Mouse (Mus musculus) ES-E14 (cell line): ENCODE results near the gene Trpm3. TPM values are rescaled to one million over a fixed set of nuclear protein-coding genes. Genes with fewer than 3 reads are reported as not detected.

Experiments used
- DNase-seq: peaks from one replicate; pipeline ENCODE4 v3.0.0-alpha.2; 2013; ENCODE audit warnings: low read depth, low spot score
- H3K27ac ChIP-seq: 2 replicates; pipeline ENCODE4 v1.5.1; 2012; ENCODE audit warnings: low read depth, mild to moderate bottlenecking, low read length, moderate library complexity, mixed read lengths; ENCODE audit not compliant: poor library complexity, insufficient read depth, severe bottlenecking
- H3K36me3 ChIP-seq: 2 replicates; pipeline ENCODE4 v1.6.1; 2012; ENCODE audit warnings: mild to moderate bottlenecking, low read length, moderate library complexity, mixed read lengths; ENCODE audit not compliant: control insufficient read depth, poor library complexity, insufficient read depth, severe bottlenecking
- H3K4me1 ChIP-seq, 2 experiments: fragments of 150-350 bp in 1 of 2; sonication (generic) in 1 of 2; 2 replicates each; pipeline ENCODE4 v1.6.1; 2012; ENCODE audit warnings: low read length in 2 of 2, mild to moderate bottlenecking in 1 of 2, mixed read lengths in 1 of 2; ENCODE audit not compliant: control insufficient read depth in 2 of 2, insufficient read depth in 2 of 2, poor library complexity in 1 of 2
- H3K4me3 ChIP-seq, 2 experiments: fragments of 150-350 bp in 1 of 2; sonication (generic) in 1 of 2; 2 replicates each; pipeline ENCODE4 v1.5.1; 2012; ENCODE audit warnings: low read length in 2 of 2, low read depth in 1 of 2, mild to moderate bottlenecking in 1 of 2, mixed read lengths in 1 of 2; ENCODE audit not compliant: insufficient read depth in 1 of 2, poor library complexity in 1 of 2, severe bottlenecking in 1 of 2
- H3K9ac ChIP-seq: 2 replicates; pipeline ENCODE4 v1.6.1; 2012; ENCODE audit warnings: low read depth, mild to moderate bottlenecking, low read length, mixed read lengths; ENCODE audit not compliant: poor library complexity, insufficient read depth, severe bottlenecking
- H3K9me3 ChIP-seq: fragments of 150-350 bp; sonication (generic); 2 replicates; pipeline ENCODE4 v1.6.1; 2012; ENCODE audit warnings: low read depth, mild to moderate bottlenecking, low read length; ENCODE audit not compliant: control insufficient read depth, insufficient read depth
- CHD2 ChIP-seq: IDR thresholded peaks from 2 replicates; pipeline ENCODE4 v1.6.1; 2014; ENCODE audit warnings: mild to moderate bottlenecking, low read depth, low read length, inconsistent platforms
- HCFC1 ChIP-seq: IDR thresholded peaks from 2 replicates; pipeline ENCODE4 v1.6.1; 2012; ENCODE audit warnings: low read length, inconsistent platforms, borderline replicate concordance; ENCODE audit not compliant: insufficient read depth
- MAFK ChIP-seq: IDR thresholded peaks from 2 replicates; pipeline ENCODE4 v1.6.1; 2014; ENCODE audit warnings: mild to moderate bottlenecking, low read depth, low read length, inconsistent platforms; ENCODE audit not compliant: insufficient read depth
- ZC3H11A ChIP-seq: IDR thresholded peaks from 2 replicates; pipeline ENCODE4 v1.6.1; 2012; ENCODE audit warnings: low read depth, mild to moderate bottlenecking, inconsistent platforms, low read length, borderline replicate concordance
- ZNF384 ChIP-seq: IDR thresholded peaks from 2 replicates; pipeline ENCODE4 v1.6.1; 2012; ENCODE audit warnings: low read depth, low read length, inconsistent platforms
- in situ Hi-C, 2 experiments: fragments of 600-800 bp; cut with MboI; formaldehyde crosslinking; loops; one replicate each; pipeline ENCODE4 v1.15.1; 2025; ENCODE audit warnings: low sequenced_read_pairs in 2 of 2, inconsistent platforms in 1 of 2; ENCODE audit not compliant: unreplicated experiment in 2 of 2
- total RNA-seq: library from RNA; depleted of rRNA; stranded (reverse); fragments of 300-350 nt; gene quantifications from 2 replicates; pipeline ENCODE4 v1.2.3, GENCODE M21; 2012

The Trpm3 gene
- total RNA-seq, 1 experiment, result 0.22 TPM

GRCm38 (mm10) chr19:22326813-22327212 lies 188.0 kb downstream of the Trpm3 start:
- in situ Hi-C loops, result loop anchor here in 1 of 2 experiments (25.0 kb wide), 1 partner anchor 560 kb away; no protein-coding TSS in a partner anchor

GRCm38 (mm10) chr19:22327226-22327625 lies 188.4 kb downstream of the Trpm3 start:
- DNase-seq, result no peak
- H3K9me3 ChIP-seq, result no peaks in the 10 kb centered on the region
- no peak overlapping the region for H3K4me3 ChIP-seq
- H3K27ac ChIP-seq, result no peak overlapping the region
- H3K9ac ChIP-seq, result no peak overlapping the region
- TF ChIP-seq CHD2, result no peak
- no peak for TF ChIP-seq HCFC1
- no peak for TF ChIP-seq MAFK
- no peak for TF ChIP-seq ZC3H11A
- no peak for TF ChIP-seq ZNF384
- no peaks in the 10 kb centered on the region for H3K4me1 ChIP-seq
- in situ Hi-C loops, result loop anchor here in 1 of 2 experiments (25.0 kb wide), 1 partner anchor 560 kb away; no protein-coding TSS in a partner anchor
- no peaks in the 10 kb centered on the region for H3K36me3 ChIP-seq

More at GRCm38 (mm10) chr19:22326813-22327212, 188.0 kb downstream of the Trpm3 start:
- Histone ChIP-seq H3K36me3 (no peaks in the 10 kb centered on the region), H3K9me3 (no peaks in the 10 kb centered on the region), H3K4me3 (no peak overlapping the region), H3K4me1 (no peaks in the 10 kb centered on the region), H3K27ac (no peak overlapping the region), H3K9ac (no peak overlapping the region)
- TF ChIP-seq ZNF384 (no peak), HCFC1 (no peak), CHD2 (no peak), ZC3H11A (no peak), MAFK (no peak)
- no peak for DNase-seq

DNA sequence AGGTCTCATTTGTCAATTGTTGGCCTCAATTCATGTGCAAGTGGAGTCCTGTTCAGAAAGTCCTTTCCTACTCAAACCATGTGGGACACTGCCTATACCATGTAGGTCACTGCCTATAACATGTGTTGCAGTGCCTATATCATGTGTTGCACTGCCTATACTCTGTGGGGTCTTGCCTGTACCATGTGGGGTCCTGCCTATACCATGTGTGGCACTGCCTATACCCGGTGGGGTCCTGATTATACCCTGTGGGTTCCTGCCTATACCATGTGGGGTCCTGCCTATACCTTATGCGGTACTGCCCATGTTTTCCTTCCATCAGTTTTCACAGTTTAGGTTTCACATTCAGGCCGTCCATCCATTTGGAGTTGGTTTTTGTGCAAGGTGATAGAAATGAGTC lies 197.4 kb downstream of the Trpm3 start:
- H3K36me3 ChIP-seq, result no peaks in the 10 kb centered on the region
- no peak for TF ChIP-seq MAFK
- TF ChIP-seq ZNF384, result no peak
- no peak for TF ChIP-seq CHD2
- no peak for TF ChIP-seq ZC3H11A
- TF ChIP-seq HCFC1, result no peak
- H3K27ac ChIP-seq, result no peak overlapping the region
- H3K9ac ChIP-seq, result no peak overlapping the region
- no peaks in the 10 kb centered on the region for H3K9me3 ChIP-seq
- H3K4me1 ChIP-seq, result no peaks in the 10 kb centered on the region
- no peak for DNase-seq
- H3K4me3 ChIP-seq, result no peak overlapping the region
- in situ Hi-C loops, result loop anchor here in 1 of 2 experiments (25.0 kb wide), 1 partner anchor 551 kb away; no protein-coding TSS in a partner anchor

- no peak overlapping the region for H3K9ac ChIP-seq
- DNase-seq, result peak; percentile 62
- H3K4me1 ChIP-seq, result no peaks in the 10 kb centered on the region
- no peaks in the 10 kb centered on the region for H3K9me3 ChIP-seq
- H3K36me3 ChIP-seq, result no peaks in the 10 kb centered on the region
- no peak overlapping the region for H3K4me3 ChIP-seq
- in situ Hi-C loops, result loop anchor here in 1 of 2 experiments (25.0 kb wide), 1 partner anchor 550 kb away; no protein-coding TSS in a partner anchor
- H3K27ac ChIP-seq, result no peak overlapping the region
- TF ChIP-seq MAFK (no peak), ZC3H11A (peak; percentile 95)
These were observed 198.6 kb downstream of the Trpm3 start for GRCm38 (mm10) chr19:22337468-22337867.

GRCm38 (mm10) chr19:22338927-22339326 lies 200.1 kb downstream of the Trpm3 start:
- H3K36me3 ChIP-seq, result no peaks in the 10 kb centered on the region
- H3K4me3 ChIP-seq, result no peak overlapping the region
- DNase-seq, result no peak
- in situ Hi-C loops, result loop anchor here in 1 of 2 experiments (25.0 kb wide), 1 partner anchor 548 kb away; no protein-coding TSS in a partner anchor
- no peak overlapping the region for H3K27ac ChIP-seq
- no peak overlapping the region for H3K9ac ChIP-seq
- TF ChIP-seq HCFC1 (no peak), ZC3H11A (no peak), ZNF384 (no peak), MAFK (no peak), CHD2 (no peak)
- no peaks in the 10 kb centered on the region for H3K4me1 ChIP-seq
- no peaks in the 10 kb centered on the region for H3K9me3 ChIP-seq
